Mouse (Mus musculus) cerebral cortex, adult 2 months (tissue): ENCODE results near the gene Ccdc162.

Experiments
- WGBS: fragments of 180-500 bp; shearing (Covaris S2); methylation state at CpG from one replicate; pipeline ENCODE4 v1.1.7; 2018; 5-methylcytosine and 5-hydroxymethylcytosine counted together

Gene Ccdc162

DNA sequence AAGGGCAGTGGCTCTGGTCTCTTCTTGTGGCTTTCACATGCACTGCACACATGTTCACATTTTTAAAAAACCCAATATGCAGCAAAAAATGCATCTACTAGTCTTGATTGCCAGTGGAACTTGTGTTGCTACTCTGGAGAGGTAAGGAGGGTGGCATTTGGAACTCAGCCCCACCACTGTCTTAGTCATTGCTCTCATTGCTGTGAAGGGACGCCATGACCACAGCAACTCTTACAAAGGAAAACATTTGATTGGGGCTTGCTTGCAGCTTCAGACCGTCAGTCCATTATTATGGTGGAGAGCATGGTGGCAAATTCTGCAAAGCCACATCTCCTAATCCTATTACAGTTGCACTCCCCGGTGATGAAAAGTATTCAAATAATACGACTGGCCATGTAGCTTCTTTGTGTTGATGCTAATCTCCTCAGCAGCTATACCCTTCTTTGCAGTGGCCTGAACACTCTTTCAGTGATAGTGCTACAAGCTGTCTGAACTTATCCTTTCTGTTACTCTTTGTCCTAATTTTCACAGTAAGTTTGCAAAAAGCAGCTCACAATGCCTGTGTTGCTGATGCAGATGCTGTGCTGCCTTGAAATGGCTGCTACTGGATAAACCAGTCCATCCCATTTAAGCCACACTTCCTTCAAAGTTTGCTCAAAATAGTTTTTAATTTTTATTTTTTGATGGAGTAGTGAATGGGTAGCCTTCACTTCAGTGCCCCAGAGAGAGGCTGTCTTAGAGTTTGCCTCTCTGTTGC, 179.0 kb downstream of the Ccdc162 start:
- 74% methylated on average over 4 of the region's 4 CpGs for WGBS

DNA sequence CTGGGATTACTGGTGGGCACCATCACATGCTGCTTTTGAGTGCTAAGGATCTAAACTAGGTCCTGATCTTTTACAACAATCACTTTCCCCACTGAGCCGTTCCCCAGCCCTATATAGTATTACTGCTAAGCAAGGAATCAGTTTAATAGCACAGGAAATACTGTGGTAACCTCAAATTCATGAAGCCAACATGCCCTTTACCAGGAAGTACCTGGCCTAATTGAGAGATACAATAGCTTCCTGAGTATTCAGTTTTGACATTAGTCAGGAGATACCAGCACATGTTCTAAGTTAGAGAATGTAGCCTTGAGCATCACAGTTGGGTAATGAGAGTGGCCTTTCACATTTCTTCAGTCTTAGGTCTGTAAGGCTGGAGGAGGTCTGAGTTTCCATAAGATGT, 179.7 kb downstream of the Ccdc162 start:
- 89% methylated on average over 1 of the region's 1 CpGs for WGBS

DNA sequence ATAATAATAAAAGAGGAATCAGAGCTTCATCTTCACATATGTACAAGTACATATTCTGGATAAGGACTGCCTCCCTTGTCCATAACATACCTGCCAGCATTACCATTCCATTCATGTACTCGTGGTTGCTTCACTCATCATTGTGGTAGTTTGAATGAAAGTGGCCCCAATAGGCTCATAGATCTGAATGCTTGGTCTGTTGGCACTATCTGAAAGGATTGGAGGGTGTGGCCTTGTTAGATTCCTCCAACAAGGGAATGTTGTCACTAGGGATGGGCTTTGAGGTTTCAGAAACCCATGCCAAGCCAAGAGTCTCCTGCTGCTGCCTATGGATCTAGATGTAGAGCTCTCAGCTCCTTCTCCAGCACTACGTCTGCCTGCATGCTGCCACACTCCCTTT, 180.4 kb downstream of the Ccdc162 start:
- 86% methylated on average over 2 of the region's 2 CpGs for WGBS

DNA sequence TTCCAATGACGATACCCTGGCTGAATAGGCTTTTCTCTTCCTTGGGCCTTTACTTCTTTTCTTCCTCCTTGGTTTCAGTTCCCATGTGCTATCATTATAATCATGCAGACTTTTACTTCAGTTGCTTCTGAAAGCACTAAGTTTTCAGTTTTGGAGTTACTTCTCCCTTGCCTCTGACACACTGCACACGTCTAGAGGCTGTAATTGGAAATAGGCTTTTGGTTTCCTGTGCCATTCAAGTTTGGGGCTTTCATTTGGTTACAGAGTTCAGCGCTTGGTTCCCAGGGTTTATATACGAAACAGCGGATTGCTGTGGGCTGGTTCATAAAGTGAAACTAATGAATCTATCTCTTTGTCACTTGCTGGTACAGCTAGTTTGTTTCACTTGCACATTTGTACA, 186.5 kb downstream of the Ccdc162 start:
- WGBS = 83% methylated on average over 5 of the region's 5 CpGs

DNA sequence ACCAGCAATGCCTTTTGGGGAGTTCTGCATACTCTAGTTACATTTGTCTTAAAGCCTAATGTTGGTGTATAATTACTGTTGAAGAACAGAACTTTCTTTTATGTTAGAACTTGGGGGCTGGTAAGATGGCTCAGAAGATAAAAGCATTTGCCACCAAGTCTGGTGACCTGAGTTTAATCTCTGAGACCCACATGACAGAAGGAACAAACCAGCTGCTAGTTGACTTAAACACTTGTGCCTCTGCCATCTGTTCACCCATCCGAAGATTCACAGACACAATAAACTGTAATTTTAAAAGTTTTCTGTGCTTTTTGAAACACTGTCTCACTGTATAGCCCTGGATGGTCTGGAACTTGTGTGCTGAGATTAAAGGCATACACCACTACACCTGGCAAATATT, 190.7 kb downstream of the Ccdc162 start:
- 53% methylated on average over 1 of the region's 1 CpGs for WGBS

DNA sequence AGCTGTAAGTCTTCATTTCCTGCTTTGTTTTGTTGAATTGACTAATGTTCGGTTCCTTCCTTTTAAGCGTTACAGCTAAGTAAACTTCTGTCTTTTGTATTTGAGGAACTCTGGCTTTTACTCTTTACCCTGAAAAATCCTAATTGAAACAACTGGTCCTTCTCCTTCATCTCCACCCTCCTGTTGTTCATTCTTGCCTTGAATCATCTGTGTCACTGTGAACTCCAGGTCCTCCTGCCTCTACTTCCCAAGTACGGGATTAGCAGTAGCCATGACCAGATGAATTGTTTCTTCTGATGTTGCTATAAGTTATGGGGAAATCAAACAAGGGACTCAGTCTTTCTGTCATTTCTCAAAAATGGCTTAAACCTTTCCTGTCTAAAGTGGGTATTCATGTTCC, 193.0 kb downstream of the Ccdc162 start:
- 82% methylated on average over 3 of the region's 3 CpGs for WGBS

DNA sequence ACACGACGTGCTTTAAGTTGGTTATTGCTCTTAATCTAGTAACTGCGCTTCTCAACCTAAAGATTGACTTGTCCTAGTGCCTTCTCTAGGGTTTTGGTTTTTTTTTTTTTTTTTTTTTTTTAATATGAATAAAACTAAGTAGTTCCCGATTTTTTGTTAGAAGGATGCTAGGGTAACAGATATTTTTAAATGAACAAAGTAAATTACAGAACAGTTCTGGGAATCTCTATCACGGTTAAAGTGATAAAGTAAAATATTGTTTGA, 196.1 kb downstream of the Ccdc162 start:
- WGBS = 7% methylated on average over 5 of the region's 5 CpGs

DNA sequence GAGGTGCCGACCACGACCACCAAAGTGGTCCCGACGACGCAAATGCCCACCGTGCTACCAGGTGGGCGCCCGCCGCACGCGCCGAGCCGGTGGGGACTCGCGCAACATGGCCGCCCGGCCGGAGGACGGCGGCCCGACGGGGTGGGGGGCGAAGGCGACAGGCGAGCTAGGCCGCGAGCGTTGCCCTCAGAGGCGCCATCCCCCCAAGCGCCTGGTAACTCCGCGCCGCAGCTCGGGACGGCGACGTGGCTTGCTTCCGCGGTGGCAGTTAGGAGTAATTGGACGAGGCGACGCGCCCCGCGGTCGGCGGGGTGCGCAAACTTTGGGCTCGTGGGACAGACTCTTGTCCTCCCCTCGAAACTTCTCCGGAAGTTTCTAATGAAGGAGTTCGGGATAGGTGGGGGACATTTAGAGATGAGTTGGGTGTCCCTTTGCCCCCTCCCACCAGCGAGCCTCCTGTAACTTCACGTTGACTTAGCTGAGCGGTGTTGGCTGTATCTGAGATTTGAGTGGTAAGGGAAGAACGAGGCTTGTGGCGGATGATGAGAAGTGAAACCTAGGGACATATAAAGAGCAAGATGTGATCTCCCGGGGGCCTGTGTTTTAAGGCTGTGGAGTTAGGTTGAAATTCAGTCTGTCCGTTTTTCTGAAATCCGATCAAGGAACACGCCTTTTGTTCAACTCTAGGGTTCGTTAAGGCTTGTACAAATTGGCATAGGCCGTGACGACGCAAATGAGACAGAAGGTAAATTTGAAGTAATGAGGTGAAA, 196.6 kb downstream of the Ccdc162 start:
- WGBS = under 1% methylated on average over 65 of the region's 65 CpGs

DNA sequence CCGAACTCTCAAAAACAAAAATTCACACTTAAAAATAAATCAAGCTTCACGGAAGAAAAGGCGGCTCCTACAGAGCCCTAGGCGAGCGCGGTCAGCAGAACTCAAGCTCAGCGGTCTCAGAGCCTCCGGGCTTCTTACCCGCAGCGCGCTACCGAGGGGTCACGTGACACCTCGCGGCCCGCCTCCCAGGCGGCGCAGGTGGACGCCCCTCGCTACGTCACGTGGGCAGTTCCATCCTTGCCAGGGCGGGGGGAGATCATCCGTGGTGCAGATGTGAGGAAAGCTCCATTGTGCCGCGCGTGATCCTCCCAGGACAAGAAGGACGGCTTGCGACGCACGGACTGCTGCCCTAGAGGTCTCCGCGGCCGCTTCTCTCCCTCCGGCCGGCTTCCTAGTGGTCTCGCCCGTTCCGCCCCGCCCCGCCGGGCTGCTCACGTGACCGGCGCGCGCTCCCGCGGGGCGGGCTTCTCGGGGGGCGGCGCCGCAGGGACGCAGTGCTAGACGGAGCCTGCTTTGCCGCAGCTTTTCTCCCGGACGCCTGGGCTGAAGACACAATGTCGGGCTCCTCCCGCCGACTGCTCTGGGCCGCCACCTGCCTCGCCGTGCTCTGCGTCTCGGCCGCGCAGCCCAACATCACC, 197.3 kb downstream of the Ccdc162 start, which contains the start of gene Cd164:
Cd164 (plus strand) TSS at position 434 of the 638 bp plus-strand sequence.
- under 1% methylated on average over 69 of the region's 69 CpGs for WGBS

DNA sequence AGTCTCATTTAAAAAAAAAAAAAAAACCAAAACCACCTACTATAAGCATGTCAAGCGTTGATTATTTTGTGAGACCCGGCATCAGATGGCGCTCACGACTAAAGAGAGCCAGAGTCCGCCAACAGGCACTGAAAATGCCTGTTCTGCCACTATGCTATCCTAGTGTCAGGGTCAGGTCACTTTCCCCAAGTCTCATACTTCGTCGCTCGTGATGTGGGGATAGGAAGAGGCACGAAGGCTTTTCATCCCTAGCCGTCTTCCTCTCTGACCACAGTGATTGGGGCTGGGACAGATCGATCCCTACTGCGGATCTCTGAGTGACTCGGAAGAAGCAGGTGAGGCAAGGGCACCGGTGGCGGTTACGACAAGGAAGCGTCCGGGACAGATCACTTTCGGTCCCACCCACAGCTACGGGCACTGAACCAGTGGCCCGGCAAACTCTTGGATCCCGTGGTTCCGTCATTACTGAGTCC, 197.9 kb downstream of the Ccdc162 start:
- under 1% methylated on average over 23 of the region's 23 CpGs for WGBS

DNA sequence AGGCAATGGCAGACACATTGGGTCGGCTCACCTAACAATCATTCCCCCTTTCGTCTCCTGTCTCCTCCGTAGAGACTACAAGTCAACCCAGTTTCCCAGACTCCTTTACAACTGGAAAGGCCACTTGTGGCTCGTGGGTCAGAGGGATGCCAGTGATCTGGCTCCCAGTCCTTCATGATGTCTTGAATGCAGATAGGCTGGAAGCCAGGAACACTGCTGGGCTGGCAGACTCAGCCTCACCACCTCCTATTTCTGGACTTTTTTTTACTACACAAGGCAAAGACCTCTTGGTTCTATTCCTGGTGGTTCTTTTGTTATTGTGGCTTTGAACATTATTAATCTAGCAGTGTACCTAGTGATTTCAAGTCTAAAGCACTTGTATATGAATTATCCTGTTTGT, 202.1 kb downstream of the Ccdc162 start:
- WGBS = 82% methylated on average over 4 of the region's 4 CpGs

DNA sequence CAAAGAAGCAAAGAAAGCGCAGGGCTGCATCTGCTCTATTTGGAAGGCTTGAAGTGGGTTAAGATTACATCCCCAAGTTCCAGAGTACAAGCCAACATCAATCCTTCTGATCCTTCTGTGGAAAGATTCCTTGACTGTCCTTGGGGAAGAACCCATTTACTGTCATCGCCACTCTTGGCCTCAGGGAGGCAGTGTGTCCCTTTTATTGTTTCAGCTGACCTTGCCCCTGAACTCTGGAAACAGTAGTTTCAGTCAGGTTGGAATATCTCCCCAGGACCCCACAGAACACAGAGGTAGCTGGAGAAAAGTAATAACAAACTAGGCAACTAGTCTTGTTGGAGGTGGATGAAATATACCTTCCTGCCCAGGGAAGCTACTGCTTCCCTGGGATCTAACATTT, 207.3 kb downstream of the Ccdc162 start:
- WGBS = 65% methylated on average over 2 of the region's 2 CpGs

DNA sequence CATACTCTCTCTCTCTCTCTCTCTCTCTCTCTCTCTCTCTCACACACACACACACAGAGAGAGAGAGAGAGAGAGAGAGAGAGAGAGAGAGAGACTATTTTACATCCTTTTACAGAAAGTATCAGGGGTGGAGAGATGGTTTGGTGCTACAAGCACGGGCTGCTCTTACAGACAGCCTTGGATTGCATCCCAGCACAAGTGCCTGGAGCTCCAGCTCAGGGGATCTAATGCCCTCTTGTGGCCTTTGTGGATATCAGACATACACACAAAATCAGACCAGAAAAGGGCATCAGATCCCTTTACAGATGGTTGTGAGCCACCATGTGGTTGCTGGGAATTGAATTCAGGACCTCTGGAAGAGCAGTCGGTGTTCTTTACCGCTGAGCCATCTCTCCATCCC, 211.0 kb downstream of the Ccdc162 start:
- WGBS = 20% methylated on average over 3 of the region's 3 CpGs

DNA sequence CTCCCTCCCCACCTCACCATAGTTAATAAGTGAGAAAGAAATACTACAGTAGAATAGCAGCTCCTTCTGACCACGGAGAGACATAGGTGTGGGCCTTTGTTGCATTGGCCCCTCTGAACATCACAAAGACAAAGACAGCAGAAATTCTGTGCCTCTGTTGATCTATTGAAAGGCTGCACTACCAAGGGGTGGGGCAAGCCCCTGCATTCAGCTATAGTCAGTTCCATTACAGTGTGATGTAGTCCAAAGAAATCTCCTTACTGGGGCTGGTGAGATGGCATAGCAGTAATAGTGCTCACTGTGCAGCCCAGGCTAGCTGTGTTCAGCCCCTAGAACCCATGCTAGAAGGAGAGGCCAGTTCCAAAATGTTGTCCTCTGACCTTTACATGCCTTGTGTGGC, 211.4 kb downstream of the Ccdc162 start:
- 64% methylated on average over 1 of the region's 1 CpGs for WGBS

DNA sequence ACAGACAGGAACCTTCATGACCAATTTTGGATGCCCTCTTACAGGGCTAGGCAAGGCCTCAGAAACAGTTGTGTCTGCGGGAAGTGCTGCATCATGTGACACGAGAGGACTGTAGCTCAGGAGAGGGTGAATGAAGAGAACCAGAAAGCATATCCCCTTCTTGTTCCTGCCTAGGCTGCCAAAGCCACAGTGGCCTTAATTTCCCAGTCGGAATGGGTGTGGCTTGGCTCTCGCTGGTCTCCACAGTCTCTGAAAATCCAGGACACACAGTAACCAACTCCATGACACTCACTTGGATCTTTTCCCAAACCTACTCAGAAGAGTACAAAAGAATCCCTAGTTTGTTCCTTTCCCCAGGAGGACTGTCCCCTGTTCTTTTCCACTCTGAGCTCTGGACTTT, 215.5 kb downstream of the Ccdc162 start:
- 56% methylated on average over 4 of the region's 4 CpGs for WGBS

DNA sequence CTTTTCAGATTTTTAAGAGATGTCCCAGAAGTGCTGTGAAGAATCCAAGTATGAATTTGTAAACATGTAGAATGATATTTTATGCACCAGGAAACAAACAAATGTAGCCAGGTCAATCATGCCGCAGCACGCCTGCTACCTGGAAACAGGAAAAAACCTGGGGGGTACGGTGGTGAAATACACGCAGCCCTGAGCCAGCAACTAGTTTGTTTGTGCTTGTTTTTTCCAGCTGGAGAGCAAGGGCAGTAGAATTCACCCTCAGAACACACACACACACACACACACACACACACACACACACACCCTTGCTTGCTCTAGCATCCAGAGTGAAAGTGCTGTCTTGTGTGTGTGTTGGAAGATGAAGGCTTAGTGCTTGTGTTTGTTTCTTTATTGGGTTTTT, 225.3 kb downstream of the Ccdc162 start:
- 13% methylated on average over 4 of the region's 4 CpGs for WGBS

DNA sequence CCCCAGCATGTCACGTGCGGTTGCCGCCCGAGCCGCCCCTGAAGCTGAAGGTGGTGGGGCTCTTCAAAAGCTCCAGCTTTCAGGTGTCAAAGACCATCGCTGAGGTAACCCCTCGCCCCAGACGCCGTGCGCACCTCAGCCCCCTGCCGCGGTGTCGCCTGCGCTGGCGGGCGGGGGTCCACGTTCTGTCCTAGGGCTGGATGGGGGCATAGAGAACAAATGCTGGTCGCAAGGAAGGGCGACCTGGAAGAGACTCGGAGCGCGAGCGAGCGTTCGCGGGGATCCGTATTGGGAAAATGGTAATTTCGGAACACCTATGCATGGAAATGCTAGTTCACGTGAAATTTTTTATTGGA, 225.9 kb downstream of the Ccdc162 start:
- 1% methylated on average over 29 of the region's 29 CpGs for WGBS

DNA sequence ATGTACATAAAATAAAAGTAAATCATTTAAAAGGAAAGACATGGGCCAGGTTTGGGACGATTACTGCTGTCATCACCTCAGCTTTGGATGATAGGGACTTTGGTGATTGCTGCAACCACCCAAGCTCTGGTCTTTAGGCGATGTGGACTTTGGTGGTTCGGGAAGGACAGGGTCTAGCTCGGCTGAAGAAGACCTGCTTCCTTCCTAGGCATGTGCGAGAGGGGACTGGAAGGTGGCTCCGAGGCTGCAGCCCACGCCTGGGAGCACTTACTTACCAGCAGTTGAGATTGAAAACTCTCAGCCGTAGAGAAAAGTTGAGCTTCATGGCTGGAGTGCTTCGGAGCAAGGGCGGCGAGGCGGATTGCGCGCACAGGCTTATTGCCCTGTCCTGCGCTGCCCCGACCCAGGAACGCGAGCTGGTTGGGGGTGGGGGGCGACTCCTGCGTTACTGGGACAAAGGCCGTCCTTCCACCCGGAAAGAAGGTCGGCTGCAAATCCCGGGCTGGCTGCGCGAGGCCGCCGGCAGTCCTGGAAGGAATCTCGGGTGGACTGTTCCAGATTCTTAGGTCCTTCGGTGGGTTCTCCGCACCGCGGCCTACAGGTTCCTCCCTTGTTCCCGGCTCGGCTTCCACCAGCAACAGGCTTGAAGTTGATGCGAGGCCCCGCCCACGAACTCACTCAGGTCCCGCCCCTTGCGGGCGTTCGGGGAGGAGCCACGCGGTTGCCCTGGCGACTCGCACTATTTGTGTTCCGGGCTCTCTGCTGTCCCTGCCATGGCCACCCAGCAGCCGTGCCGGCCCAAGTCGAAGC, 226.5 kb downstream of the Ccdc162 start, which contains the start of the genes Smpd2 and Ppil6:
Smpd2 (minus strand) TSS at position 662 of the 810 bp plus-strand sequence.
Ppil6 (plus strand) TSS at position 732 of the 810 bp plus-strand sequence.
- WGBS = 1% methylated on average over 50 of the region's 50 CpGs

DNA sequence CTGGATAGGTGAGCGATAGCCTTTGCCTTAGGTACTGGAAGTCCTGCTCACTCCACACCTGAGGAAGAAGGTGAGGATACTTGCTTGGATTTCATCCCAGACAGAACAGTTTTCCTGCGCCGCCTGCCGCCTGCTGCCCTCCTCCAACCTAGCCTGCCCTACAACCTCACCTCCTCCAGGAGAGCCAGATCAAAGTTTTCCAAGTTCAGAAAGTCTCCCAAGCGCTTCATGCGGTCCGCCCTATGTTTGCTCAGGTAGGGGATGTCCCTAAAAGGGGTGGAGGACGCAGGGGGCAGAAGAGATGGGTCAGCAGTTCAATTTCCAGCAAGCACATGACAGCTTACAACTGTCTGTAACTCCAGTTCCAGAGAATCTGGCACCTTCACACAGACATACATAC, 227.1 kb downstream of the Ccdc162 start:
- 43% methylated on average over 8 of the region's 8 CpGs for WGBS

DNA sequence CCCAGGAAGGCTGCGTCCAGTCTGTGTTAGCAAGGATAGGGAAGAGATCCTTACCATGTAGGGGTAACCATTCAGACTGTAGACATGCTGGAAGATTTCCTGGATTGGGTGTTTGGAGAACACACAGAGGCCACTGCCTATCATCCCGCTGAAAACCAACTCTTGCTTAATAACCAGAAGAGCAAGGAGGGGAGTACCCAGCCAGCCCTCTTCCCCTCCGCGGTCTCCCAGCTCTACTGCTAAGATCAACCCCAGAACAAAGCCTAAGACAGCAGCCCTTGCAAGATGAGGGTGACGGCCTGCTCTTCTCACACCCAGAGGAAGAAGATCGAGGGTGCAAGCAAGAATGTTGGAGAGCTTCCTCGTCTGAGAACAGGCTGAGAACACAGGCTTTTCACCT, 227.6 kb downstream of the Ccdc162 start:
- WGBS = 50% methylated on average over 7 of the region's 7 CpGs
